Mouse (Mus musculus) brain, adult 10 weeks (tissue): ENCODE data around the gene Fbxw15. TPM values are rescaled to one million over a fixed set of nuclear protein-coding genes. Genes with fewer than 3 reads are reported as not detected.

Source experiments
- polyA plus RNA-seq: library from polyadenylated mRNA; stranded (reverse); fragments of 350-450 nt; fragmentation: Illumina TruSeq; extraction: RNeasy Lipid Tissue Mini Kit (QIAGEN cat#74804); gene quantifications from one replicate; pipeline ENCODE4 v1.2.3, GENCODE M21; 2015; ENCODE audit warnings: low read depth, low replicate concordance

Fbxw15 gene
- not detected for polyA plus RNA-seq

DNA sequence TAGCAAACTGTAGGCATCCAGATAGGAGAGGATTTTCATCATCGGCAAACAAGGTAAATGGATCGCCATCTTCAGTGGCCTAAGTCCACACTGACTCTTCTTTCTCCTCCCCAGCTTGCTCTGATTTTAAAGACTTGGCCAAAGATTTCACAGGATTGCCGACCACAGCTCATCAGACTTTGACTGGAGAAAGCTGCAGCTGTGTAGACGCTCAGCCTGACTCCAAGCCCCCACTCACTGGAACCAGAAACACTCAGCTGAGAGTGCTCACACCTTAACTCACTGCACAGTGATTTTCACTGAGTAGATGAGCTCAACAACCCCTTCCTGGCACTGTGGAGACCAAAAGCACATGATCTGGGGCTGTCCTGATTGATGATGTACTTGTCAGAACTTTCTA, at the start of gene Fbxw15:
TSS of gene Fbxw15 (minus strand) at position 101 of the 400 bp plus-strand sequence.

Other genes starting within 250 kb of the Fbxw15 start
- not detected for gene Fbxw28, start 228.6 kb downstream of the Fbxw15 start, polyA plus RNA-seq
- not detected for gene Fbxw22, start 164.0 kb downstream of the Fbxw15 start, polyA plus RNA-seq
- not detected for gene Fbxw16, start 119.1 kb downstream of the Fbxw15 start, polyA plus RNA-seq
- not detected for gene Fbxw19, start 72.4 kb downstream of the Fbxw15 start, polyA plus RNA-seq
- gene Fbxw24, start 57.8 kb upstream of the Fbxw15 start, polyA plus RNA-seq, result not detected
- not detected for gene Fbxw25, start 96.4 kb upstream of the Fbxw15 start, polyA plus RNA-seq
- not detected for gene Fbxw18, start 134.4 kb upstream of the Fbxw15 start, polyA plus RNA-seq
- not detected for gene Fbxw26, start 177.8 kb upstream of the Fbxw15 start, polyA plus RNA-seq
- not detected for gene Fbxw27, start 222.4 kb upstream of the Fbxw15 start, polyA plus RNA-seq
- gene Spink8, start 244.0 kb upstream of the Fbxw15 start, polyA plus RNA-seq, result 15.7 TPM